Mouse (Mus musculus): ENCODE data around the gene Tmprss6. TPM values are rescaled to one million over a fixed set of nuclear protein-coding genes. Genes with fewer than 3 reads are reported as not detected.
A peak's percentile ranks its signal among the peaks of the same experiment; 100 is the strongest.

The Tmprss6 gene
- polyA plus RNA-seq, 1 experiment, result 0.08 TPM

- Histone ChIP-seq H3K4me3 (no peak overlapping the region), H3K27me3 (ENCODE audit: control insufficient read depth, insufficient read depth, insufficient read length) (peaks cover 21% of the 10 kb centered on the region), H3ac (ENCODE audit: control insufficient read depth, insufficient read length) (no peak overlapping the region), H3K36me3 (ENCODE audit: control insufficient read depth, insufficient read depth) (no peaks in the 10 kb centered on the region), H3K79me2 (ENCODE audit: control insufficient read depth, insufficient read depth) (peaks cover 14% of the 10 kb centered on the region), H3K4me2 (ENCODE audit: low read depth) (no peak overlapping the region)
- TF ChIP-seq TCF12 (IDR thresholded peaks at IDR 0.05; ENCODE audit: insufficient read depth, poor library complexity, severe bottlenecking) (no peak), SRF (IDR thresholded peaks at IDR 0.05; ENCODE audit: control insufficient read depth, insufficient read length, low read depth) (no peak), MYOD1 (IDR thresholded peaks at IDR 0.05; ENCODE audit: control insufficient read depth in 1 of 3, insufficient read length in 2 of 3, low read depth in 2 of 3) (no peak), CEBPB (IDR thresholded peaks at IDR 0.05; ENCODE audit: insufficient read depth, poor library complexity, severe bottlenecking) (no peak), POLR2A (IDR thresholded peaks at IDR 0.05; ENCODE audit: insufficient read length, low read depth) (no peak), USF1 (IDR thresholded peaks at IDR 0.05; ENCODE audit: low read depth) (no peak), TCF3 (IDR thresholded peaks at IDR 0.05; ENCODE audit: insufficient read length, low read depth) (no peak), MAX (IDR thresholded peaks at IDR 0.05; ENCODE audit: low read depth) (no peak), E2F4 (IDR thresholded peaks at IDR 0.05; ENCODE audit: insufficient read depth) (no peak)
These were observed 43.2 kb downstream of the Tmprss6 start for GRCm38 (mm10) chr15:78425230-78425629.

- no peak overlapping the region for H3ac ChIP-seq (ENCODE audit: control insufficient read depth, insufficient read length)
- no peak overlapping the region for H3K4me3 ChIP-seq
- H3K4me2 ChIP-seq (ENCODE audit: low read depth), result no peak overlapping the region
- no peaks in the 10 kb centered on the region for H3K36me3 ChIP-seq (ENCODE audit: control insufficient read depth, insufficient read depth)
- peaks cover 25% of the 10 kb centered on the region for H3K27me3 ChIP-seq (ENCODE audit: control insufficient read depth, insufficient read depth, insufficient read length)
- peaks cover 7% of the 10 kb centered on the region for H3K79me2 ChIP-seq (ENCODE audit: control insufficient read depth, insufficient read depth)
- TF ChIP-seq TCF3 (IDR thresholded peaks at IDR 0.05; ENCODE audit: insufficient read length, low read depth) (no peak), CEBPB (IDR thresholded peaks at IDR 0.05; ENCODE audit: insufficient read depth, poor library complexity, severe bottlenecking) (0 out of 2 replicates have a peak, but pooled peaks have one; percentile 5)
These were observed 43.9 kb downstream of the Tmprss6 start for GRCm38 (mm10) chr15:78424507-78424906.

- no peaks in the 10 kb centered on the region for H3K36me3 ChIP-seq (ENCODE audit: control insufficient read depth, insufficient read depth)
- no peak overlapping the region for H3K4me3 ChIP-seq
- H3K27me3 ChIP-seq (ENCODE audit: control insufficient read depth, insufficient read depth, insufficient read length), result peaks cover 35% of the 10 kb centered on the region
- H3K79me2 ChIP-seq (ENCODE audit: control insufficient read depth, insufficient read depth), result no peaks in the 10 kb centered on the region
- H3K4me2 ChIP-seq (ENCODE audit: low read depth), result no peak overlapping the region
- no peak overlapping the region for H3ac ChIP-seq (ENCODE audit: control insufficient read depth, insufficient read length)
- TF ChIP-seq SRF (IDR thresholded peaks at IDR 0.05; ENCODE audit: control insufficient read depth, insufficient read length, low read depth) (no peak), E2F4 (IDR thresholded peaks at IDR 0.05; ENCODE audit: insufficient read depth) (no peak), TCF12 (IDR thresholded peaks at IDR 0.05; ENCODE audit: insufficient read depth, poor library complexity, severe bottlenecking) (no peak), USF1 (IDR thresholded peaks at IDR 0.05; ENCODE audit: low read depth) (no peak), MAX (IDR thresholded peaks at IDR 0.05; ENCODE audit: low read depth) (no peak), POLR2AphosphoS2 (IDR thresholded peaks at IDR 0.05; ENCODE audit: insufficient read length, low read depth) (no peak), CEBPB (IDR thresholded peaks at IDR 0.05; ENCODE audit: insufficient read depth, poor library complexity, severe bottlenecking) (no peak), MYOD1 (IDR thresholded peaks at IDR 0.05; ENCODE audit: control insufficient read depth in 1 of 3, insufficient read length in 2 of 3, low read depth in 2 of 3) (peak; percentile 28 to 72 (median 42)), POLR2A (IDR thresholded peaks at IDR 0.05; ENCODE audit: insufficient read length, low read depth) (no peak), REST (IDR thresholded peaks at IDR 0.05; ENCODE audit: insufficient read depth, insufficient read length) (no peak), TCF3 (IDR thresholded peaks at IDR 0.05; ENCODE audit: insufficient read length, low read depth) (no peak), MYOG (IDR thresholded peaks at IDR 0.05; ENCODE audit: control insufficient read depth in 1 of 3, insufficient read depth in 1 of 3, insufficient read length in 2 of 3, low read depth in 2 of 3) (peak in 2 of 3 experiments; percentile 2 to 55)
These were observed 46.1 kb downstream of the Tmprss6 start for GRCm38 (mm10) chr15:78422046-78422956.

- TF ChIP-seq CEBPB (IDR thresholded peaks at IDR 0.05; ENCODE audit: insufficient read depth, poor library complexity, severe bottlenecking) (no peak), MYOD1 (IDR thresholded peaks at IDR 0.05; ENCODE audit: control insufficient read depth in 1 of 3, insufficient read length in 2 of 3, low read depth in 2 of 3) (no peak), REST (IDR thresholded peaks at IDR 0.05; ENCODE audit: insufficient read depth, insufficient read length) (no peak), MAX (IDR thresholded peaks at IDR 0.05; ENCODE audit: low read depth) (no peak), POLR2A (IDR thresholded peaks at IDR 0.05; ENCODE audit: insufficient read length, low read depth) (no peak), TCF12 (IDR thresholded peaks at IDR 0.05; ENCODE audit: insufficient read depth, poor library complexity, severe bottlenecking) (no peak), TCF3 (IDR thresholded peaks at IDR 0.05; ENCODE audit: insufficient read length, low read depth) (no peak), USF1 (IDR thresholded peaks at IDR 0.05; ENCODE audit: low read depth) (no peak), SRF (IDR thresholded peaks at IDR 0.05; ENCODE audit: control insufficient read depth, insufficient read length, low read depth) (no peak), POLR2AphosphoS2 (IDR thresholded peaks at IDR 0.05; ENCODE audit: insufficient read length, low read depth) (no peak), MYOG (IDR thresholded peaks at IDR 0.05; ENCODE audit: control insufficient read depth in 1 of 3, insufficient read depth in 1 of 3, insufficient read length in 2 of 3, low read depth in 2 of 3) (no peak), E2F4 (IDR thresholded peaks at IDR 0.05; ENCODE audit: insufficient read depth) (no peak)
- Histone ChIP-seq H3K4me2 (ENCODE audit: low read depth) (no peak overlapping the region), H3K27me3 (ENCODE audit: control insufficient read depth, insufficient read depth, insufficient read length) (peaks cover 35% of the 10 kb centered on the region)
These were observed 48.0 kb downstream of the Tmprss6 start for GRCm38 (mm10) chr15:78420395-78420794.

More at GRCm38 (mm10) chr15:78420395-78420794, 48.0 kb downstream of the Tmprss6 start:
- Histone ChIP-seq H3K36me3 (ENCODE audit: control insufficient read depth, insufficient read depth) (no peaks in the 10 kb centered on the region), H3K4me3 (no peak overlapping the region), H3ac (ENCODE audit: control insufficient read depth, insufficient read length) (no peak overlapping the region), H3K79me2 (ENCODE audit: control insufficient read depth, insufficient read depth) (no peaks in the 10 kb centered on the region)
